Mouse (Mus musculus) left cerebral cortex, adult 2 months (tissue): ENCODE measurements around the gene Arl8a. TPM values are rescaled to one million over a fixed set of nuclear protein-coding genes. Genes with fewer than 3 reads are reported as not detected.
"Not testable (repeated sequence)": the region's sequence is repeated elsewhere in the genome, so short reads cannot be mapped to it uniquely, and the experiment has no call there.

Experiments used
- DNase-seq, 2 experiments: peaks; one replicate each; pipeline ENCODE4 v3.0.0; 2021 to 2022; ENCODE audit warnings: low spot score in 2 of 2, mixed read lengths in 1 of 2; ENCODE audit errors: extremely low spot score in 1 of 2
- H3K27ac ChIP-seq: fragments of 200-600 bp; 2 replicates; pipeline ENCODE4 v1.8.1; 2022
- H3K4me3 ChIP-seq: fragments of 200-600 bp; 2 replicates; pipeline ENCODE4 v1.8.1; 2022
- CTCF ChIP-seq: fragments of 200-600 bp; IDR thresholded peaks from 2 replicates; pipeline ENCODE4 v1.8.1; 2022; ENCODE audit warnings: antibody characterized with exemption, mild to moderate bottlenecking, moderate library complexity
- intact Hi-C: fragments of 180-260 bp; cut with DNase I; formaldehyde crosslinking; loops from one replicate; pipeline ENCODE4 v1.15.1; 2025
- total RNA-seq, 2 experiments: library from RNA; stranded (reverse); gene quantifications; 2 replicates each; pipeline ENCODE4 v1.2.3; 2021

The Arl8a gene
- total RNA-seq, 2 experiments from 2014 or later = 262 to 263 TPM

DNA sequence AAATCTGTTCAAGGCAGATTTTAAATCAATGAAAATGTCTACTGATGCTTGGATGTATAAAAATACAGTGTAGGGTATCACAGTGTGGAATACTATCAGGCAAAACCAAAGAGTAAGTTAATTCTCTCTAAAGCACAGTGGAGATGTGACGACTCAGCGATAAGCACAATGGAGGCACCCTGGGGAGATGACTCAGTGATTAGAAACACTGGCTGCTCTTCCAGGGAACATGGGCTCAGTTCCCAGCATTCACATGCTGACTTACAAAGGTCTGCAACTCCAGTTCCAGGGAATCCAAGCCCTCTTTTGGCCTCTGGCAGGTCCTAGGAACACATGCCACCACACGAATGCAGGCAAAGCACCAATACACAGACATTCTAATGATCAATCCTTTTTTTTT lies 41.6 kb downstream of the Arl8a start:
- Histone ChIP-seq H3K4me3 (no peak overlapping the region), H3K27ac (no peak overlapping the region)
- intact Hi-C loops = loop anchor here (5.0 kb wide), 1 partner anchor 34 kb away; no protein-coding TSS in a partner anchor
- no peak for DNase-seq
- no peak for TF ChIP-seq CTCF

DNA sequence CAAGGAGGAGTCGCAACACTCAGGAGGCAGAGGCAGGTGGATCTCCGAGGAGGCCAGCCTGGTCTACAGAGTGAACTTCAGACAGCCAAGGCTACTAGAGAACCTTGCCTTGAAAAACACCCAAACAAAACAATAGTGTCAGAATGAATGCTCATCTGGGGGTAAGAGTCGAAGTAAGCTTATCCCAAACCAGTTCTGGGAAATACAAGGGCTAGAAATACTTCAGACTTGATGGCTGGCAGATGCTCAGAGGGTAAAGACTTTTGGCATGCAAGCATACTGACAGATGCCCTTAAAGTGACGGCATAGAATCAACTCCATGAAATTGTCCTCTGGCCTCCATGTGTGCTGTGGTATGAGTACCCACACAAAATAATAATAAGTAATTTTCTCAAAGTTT lies 42.6 kb downstream of the Arl8a start:
- Histone ChIP-seq H3K27ac (no peak overlapping the region), H3K4me3 (no peak overlapping the region)
- intact Hi-C loops = loop anchor here (5.0 kb wide), 1 partner anchor 33 kb away; no protein-coding TSS in a partner anchor
- no peak for TF ChIP-seq CTCF
- DNase-seq = no peak

DNA sequence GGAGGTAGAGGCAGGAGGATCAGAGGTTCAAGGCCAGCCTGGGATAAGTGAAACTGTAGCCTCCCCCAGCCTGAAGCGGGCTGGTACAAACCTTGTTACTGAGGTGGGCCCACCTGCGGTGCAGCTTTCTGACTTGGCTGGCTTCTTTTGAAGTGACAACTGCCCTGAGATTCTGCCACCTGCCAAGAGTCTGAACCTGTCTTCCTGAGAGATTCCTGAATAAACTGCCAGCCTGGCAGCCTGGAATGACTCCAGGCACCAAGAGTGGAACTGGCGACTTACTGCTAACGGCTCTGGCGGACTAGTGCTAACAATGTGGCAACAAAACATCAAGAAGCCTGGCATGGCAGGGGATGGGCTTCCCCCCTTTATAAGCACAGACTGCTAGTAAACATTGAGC lies 47.7 kb downstream of the Arl8a start:
- H3K27ac ChIP-seq, intact Hi-C loops, DNase-seq, H3K4me3 ChIP-seq: not testable (repeated sequence)

DNA sequence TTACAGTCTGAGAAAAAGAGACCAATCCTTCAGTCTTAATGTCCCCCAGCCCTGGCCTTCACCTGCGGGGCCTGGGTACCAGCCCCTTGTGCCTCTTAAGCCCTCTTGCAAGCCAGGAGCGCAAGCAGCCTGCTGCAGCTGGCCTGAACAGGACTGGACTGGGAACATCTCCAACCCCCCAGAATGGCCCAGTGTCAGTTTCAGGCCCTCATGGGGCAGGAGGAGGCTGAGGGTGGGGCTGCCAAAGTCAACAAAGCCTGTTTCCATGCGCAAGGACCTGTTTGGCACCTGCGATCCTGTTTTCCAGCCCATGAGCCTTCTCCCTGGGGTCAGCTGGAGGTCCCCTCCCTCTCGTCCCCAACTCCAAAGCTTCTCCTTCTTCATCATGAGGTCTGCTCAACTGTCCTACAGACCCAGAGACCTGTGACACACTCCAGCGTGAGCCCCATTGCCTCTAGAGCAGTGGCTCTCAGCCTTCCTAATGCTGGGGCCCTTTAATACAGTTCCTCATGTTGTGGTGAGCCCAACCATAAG lies 49.4 kb downstream of the Arl8a start:
- H3K4me3 ChIP-seq = no peak overlapping the region
- no peak overlapping the region for H3K27ac ChIP-seq
- intact Hi-C loops = no loop called here
- DNase-seq = no peak
- TF ChIP-seq CTCF = no peak

DNA sequence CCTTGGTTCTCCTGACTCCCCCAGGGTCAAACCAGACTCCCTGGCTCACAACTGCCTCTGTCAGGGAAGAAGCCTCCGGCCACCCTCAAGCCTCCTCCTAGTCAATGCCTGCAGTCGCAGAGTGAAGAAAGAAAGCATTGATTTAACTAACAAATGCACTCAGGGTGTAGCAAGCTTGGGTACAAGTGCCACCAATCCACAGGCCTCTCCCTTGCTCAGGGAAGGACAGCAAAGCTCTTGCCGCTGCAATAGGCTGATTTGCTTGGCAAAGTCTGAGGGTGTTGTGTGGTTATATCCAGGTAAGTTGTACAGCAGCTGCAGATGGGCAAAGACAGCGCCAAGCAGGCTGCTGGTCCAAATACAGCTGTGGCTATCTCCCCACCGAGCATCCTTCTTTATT lies 51.8 kb downstream of the Arl8a start:
- Histone ChIP-seq H3K4me3 (no peak overlapping the region), H3K27ac (no peak overlapping the region)
- no peak for TF ChIP-seq CTCF
- intact Hi-C loops = no loop called here
- no peak for DNase-seq

DNA sequence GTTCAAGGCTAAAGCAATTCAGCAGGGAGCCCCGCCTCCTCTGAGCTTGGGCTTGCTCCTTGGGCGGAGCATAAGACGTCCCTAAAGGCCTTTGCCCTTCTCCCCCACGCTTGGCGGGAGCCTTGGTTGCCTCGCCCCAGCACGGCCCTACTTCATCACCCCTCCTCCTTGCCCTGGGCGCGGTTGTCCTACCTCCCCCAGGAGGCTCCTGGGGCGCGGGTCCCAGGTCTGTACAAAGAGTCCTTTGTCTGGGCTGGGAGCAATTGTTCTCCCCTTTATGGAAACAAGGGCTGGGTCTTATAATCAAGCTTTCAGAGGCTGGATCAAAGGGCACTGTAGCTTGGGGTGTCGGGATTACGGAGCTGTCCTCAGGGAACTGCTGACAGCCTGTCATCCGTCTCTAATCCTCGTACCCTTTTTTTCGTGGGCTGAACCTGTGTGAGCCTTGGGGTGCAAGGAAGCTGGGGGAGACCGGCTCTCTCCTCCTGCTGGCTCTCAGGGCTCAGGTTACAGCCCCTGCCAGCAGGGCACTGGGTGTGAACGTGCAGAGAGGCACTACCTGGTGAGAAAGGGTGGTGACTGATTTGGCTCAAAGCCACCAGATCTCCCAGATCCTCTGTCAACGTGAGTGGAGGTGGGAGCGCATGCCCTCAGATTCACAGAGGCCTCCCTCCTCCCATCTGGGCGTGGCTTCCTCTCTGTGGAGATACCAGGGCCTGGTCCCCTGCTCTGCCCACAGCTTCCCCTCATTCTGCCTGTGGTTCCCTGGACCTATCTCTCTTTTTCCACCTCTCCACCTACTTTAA lies 52.6 kb downstream of the Arl8a start:
- no peak overlapping the region for H3K27ac ChIP-seq
- DNase-seq = no peak
- TF ChIP-seq CTCF = no peak
- intact Hi-C loops = no loop called here
- H3K4me3 ChIP-seq = no peak overlapping the region

DNA sequence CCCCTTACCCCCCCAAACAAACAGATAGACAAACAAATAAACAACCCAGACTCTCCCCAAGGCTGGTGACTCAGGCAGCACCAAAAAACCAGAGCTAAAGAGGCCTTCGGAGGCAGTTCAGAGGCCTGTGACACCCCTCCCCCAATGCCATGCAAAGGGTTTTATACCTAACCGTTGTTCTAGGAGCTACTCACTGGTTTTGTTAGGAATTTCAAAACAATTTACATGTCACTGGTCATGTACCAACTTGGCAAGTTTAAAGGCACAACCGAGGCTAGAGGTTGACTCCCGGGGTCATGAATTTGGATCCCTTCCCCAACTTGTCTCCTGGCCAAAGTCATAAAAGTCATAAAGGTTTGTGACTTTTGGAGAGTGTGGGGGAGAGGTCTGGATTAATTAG lies 53.8 kb downstream of the Arl8a start:
- DNase-seq = no peak
- intact Hi-C loops = no loop called here
- no peak for TF ChIP-seq CTCF

DNA sequence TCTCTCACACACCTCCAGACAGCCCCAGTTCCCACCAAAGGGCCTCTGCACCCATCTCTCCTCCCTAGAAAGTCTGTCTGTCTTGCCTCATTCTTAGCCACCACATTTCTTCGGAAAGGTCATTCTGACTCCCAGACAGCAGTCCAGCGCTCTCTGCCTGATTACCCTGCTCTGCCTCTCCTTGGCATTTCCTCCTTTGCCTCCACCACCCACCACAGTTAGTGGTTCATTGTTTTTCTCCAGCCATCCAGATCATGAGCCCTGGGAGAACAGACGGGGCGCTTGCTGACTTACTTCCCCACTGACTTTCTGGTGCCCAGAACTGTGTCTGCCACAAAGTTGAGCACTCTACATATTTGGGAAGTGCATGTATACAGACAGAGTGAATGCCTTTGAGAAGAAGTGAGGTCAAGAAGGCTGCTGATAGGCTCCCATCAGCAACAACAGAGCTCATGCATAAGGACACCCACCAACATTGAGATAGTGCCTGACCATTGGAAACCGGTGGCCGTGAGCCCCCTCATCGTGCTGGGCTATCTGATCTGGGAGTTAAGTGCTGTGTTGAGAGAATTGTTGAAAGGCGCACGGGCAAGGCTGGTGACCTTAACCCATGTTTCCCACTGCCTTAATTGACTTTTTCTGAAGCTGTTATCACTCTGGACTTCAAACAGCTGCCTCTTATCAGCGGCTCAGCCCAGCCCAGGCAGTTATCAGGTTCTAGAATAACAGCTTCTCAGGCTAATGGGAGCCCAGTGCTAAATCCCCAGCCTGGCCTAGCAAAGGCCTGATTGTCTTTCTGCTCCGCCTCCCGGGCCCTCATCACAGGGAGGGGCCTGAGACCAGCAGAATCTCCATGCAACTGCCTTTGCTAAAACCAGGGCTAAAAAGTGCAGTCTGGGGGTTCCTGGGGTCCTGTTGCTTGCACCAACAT lies 57.8 kb downstream of the Arl8a start:
- Histone ChIP-seq H3K4me3 (no peak overlapping the region), H3K27ac (no peak overlapping the region)
- no peak for TF ChIP-seq CTCF
- intact Hi-C loops = no loop called here
- DNase-seq = no peak

More for the DNA sequence above, 53.8 kb downstream of the Arl8a start:
- Histone ChIP-seq H3K4me3 (no peak overlapping the region), H3K27ac (no peak overlapping the region)

DNA sequence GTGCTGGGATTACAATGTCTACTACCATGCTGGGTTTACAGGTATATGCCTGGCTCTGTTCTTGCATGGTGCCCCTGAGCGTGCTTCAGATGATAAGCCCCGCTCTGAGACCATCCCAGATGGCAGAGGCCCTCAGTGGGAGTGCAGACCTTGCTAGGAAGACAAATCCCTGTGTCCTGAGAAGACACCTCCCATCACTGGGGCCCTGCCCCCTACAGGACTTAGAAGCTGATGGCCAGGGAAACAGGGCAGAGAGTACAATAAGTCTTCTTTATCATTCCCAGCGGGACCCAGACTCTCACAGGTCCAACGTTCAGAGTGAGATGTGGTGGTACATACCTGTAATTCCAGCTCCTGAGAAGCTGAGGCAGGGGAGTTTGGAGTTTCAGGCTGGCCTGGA lies 58.6 kb downstream of the Arl8a start:
- no peak for TF ChIP-seq CTCF
- no peak for DNase-seq
- Histone ChIP-seq H3K27ac (no peak overlapping the region), H3K4me3 (no peak overlapping the region)
- intact Hi-C loops = no loop called here

Other genes with a start within 250 kb of the Arl8a start
- gene Ppp1r12b, start 190.9 kb upstream of the Arl8a start, total RNA-seq = 10 to 100 TPM; 80.2 to 82.0 TPM
- gene Ube2t, start 184.3 kb upstream of the Arl8a start, total RNA-seq = 1 to 10 TPM; 1.5 to 2.0 TPM
- 1 to 10 TPM; 1.6 to 1.9 TPM for gene Lgr6, start 41.5 kb upstream of the Arl8a start, total RNA-seq
- gene Ptpn7, start 14.1 kb upstream of the Arl8a start, total RNA-seq = under 1 TPM; 0.09 to 0.37 TPM
- gene Gpr37l1, start 20.9 kb downstream of the Arl8a start, total RNA-seq = 100 to 1,000 TPM; 168 to 183 TPM
- gene Elf3, start 111.7 kb downstream of the Arl8a start, total RNA-seq = not detected
- gene Rnpep, start 137.3 kb downstream of the Arl8a start, total RNA-seq = 10 to 100 TPM; 57.1 to 58.0 TPM
- 100 to 1,000 TPM; 158 to 181 TPM for gene Timm17a, start 167.0 kb downstream of the Arl8a start, total RNA-seq
- gene Lmod1, start 178.0 kb downstream of the Arl8a start, total RNA-seq = 1 to 10 TPM; 1.0 to 1.1 TPM
- 100 to 1,000 TPM; 172 to 174 TPM for gene Shisa4, start 228.4 kb downstream of the Arl8a start, total RNA-seq